Mouse (Mus musculus) kidney, adult 2 months (tissue): ENCODE measurements at regions not wholly inside any gene's neighbourhood (a gene's known extent, or its start where the extent isn't known, plus 50 kb on each side); places are given as distances from the start of the nearest gene placed in this dataset.

Experiments used
- DNase-seq: peaks from one replicate; pipeline ENCODE4 v3.0.0; 2021
- H3K27ac ChIP-seq: fragments of 200-500 bp; 2 replicates; pipeline ENCODE4 v1.5.1; 2012; ENCODE audit warnings: low read depth, low read length, control low read depth, inconsistent platforms; ENCODE audit not compliant: insufficient read depth
- H3K27me3 ChIP-seq: fragments of 200-500 bp; replicated peaks from 2 replicates; pipeline ENCODE4 v1.6.1; 2012; ENCODE audit warnings: mild to moderate bottlenecking, moderate library complexity, low read length, inconsistent platforms; ENCODE audit not compliant: control insufficient read depth, insufficient read depth
- H3K36me3 ChIP-seq: fragments of 200-500 bp; 2 replicates; pipeline ENCODE4 v1.6.1; 2012; ENCODE audit warnings: mild to moderate bottlenecking, moderate library complexity, low read length, inconsistent platforms; ENCODE audit not compliant: control insufficient read depth, insufficient read depth
- H3K4me1 ChIP-seq: fragments of 200-500 bp; 2 replicates; pipeline ENCODE4 v1.6.1; 2011; ENCODE audit warnings: low read length; ENCODE audit not compliant: control insufficient read depth, insufficient read depth
- H3K4me3 ChIP-seq: fragments of 200-500 bp; 2 replicates; pipeline ENCODE4 v1.5.1; 2011; ENCODE audit warnings: mild to moderate bottlenecking, low read depth, low read length, control low read depth; ENCODE audit not compliant: insufficient read depth
- CTCF ChIP-seq: fragments of 200-500 bp; conservative IDR thresholded peaks from 2 replicates; pipeline ENCODE4 v1.5.1; 2011; ENCODE audit warnings: low read depth, mild to moderate bottlenecking, control low read depth, low read length, moderate library complexity, mixed read lengths; ENCODE audit not compliant: insufficient read depth, insufficient read length
- POLR2A ChIP-seq: fragments of 200-500 bp; IDR thresholded peaks from one replicate; pipeline ENCODE4 v1.6.1; 2011; ENCODE audit warnings: low read depth, low read length, control low read depth
- WGBS: fragments of 180-500 bp; shearing (Covaris S2); methylation state at CpG from one replicate; pipeline ENCODE4 v1.1.7; 2018; 5-methylcytosine and 5-hydroxymethylcytosine counted together

GRCm38 (mm10) chr4:97132650-97133049 is 50.3 kb downstream of the Gm10192 start:
- 44% methylated on average over 2 of the region's 2 CpGs for WGBS
- no peak overlapping the region for H3K27ac ChIP-seq
- H3K4me3 ChIP-seq = no peak overlapping the region
- no peak for DNase-seq
- H3K36me3 ChIP-seq = no peaks in the 10 kb centered on the region
- TF ChIP-seq POLR2A = no peak
- no peak for TF ChIP-seq CTCF
- no peaks in the 10 kb centered on the region for H3K4me1 ChIP-seq
- H3K27me3 ChIP-seq = no peaks in the 10 kb centered on the region

GRCm38 (mm10) chr4:97127780-97128179 is 55.2 kb downstream of the Gm10192 start:
- WGBS = 58% methylated on average over 4 of the region's 4 CpGs
- no peak for DNase-seq
- no peaks in the 10 kb centered on the region for H3K4me1 ChIP-seq

GRCm38 (mm10) chr4:97123861-97124260 is 59.1 kb downstream of the Gm10192 start:
- Histone ChIP-seq H3K27me3 (no peaks in the 10 kb centered on the region), H3K27ac (no peak overlapping the region), H3K4me1 (no peaks in the 10 kb centered on the region), H3K4me3 (no peak overlapping the region), H3K36me3 (no peaks in the 10 kb centered on the region)
- no peak for TF ChIP-seq POLR2A
- no peak for TF ChIP-seq CTCF
- WGBS = 53% methylated on average over 1 of the region's 1 CpGs
- no peak for DNase-seq

More at GRCm38 (mm10) chr4:97127780-97128179, 55.2 kb downstream of the Gm10192 start:
- Histone ChIP-seq H3K27me3 (no peaks in the 10 kb centered on the region), H3K36me3 (no peaks in the 10 kb centered on the region), H3K27ac (no peak overlapping the region), H3K4me3 (no peak overlapping the region)
- TF ChIP-seq POLR2A (no peak), CTCF (no peak)

GRCm38 (mm10) chr4:97121952-97122351 is 61.0 kb downstream of the Gm10192 start:
- WGBS = 63% methylated on average over 2 of the region's 2 CpGs
- Histone ChIP-seq H3K27me3 (no peaks in the 10 kb centered on the region), H3K4me1 (no peaks in the 10 kb centered on the region), H3K27ac (no peak overlapping the region), H3K4me3 (no peak overlapping the region), H3K36me3 (no peaks in the 10 kb centered on the region)
- no peak for DNase-seq
- TF ChIP-seq POLR2A (no peak), CTCF (no peak)

GRCm38 (mm10) chr4:97119459-97119858 is 63.5 kb downstream of the Gm10192 start:
- Histone ChIP-seq H3K4me1 (no peaks in the 10 kb centered on the region), H3K27ac (no peak overlapping the region), H3K4me3 (no peak overlapping the region), H3K36me3 (no peaks in the 10 kb centered on the region), H3K27me3 (no peaks in the 10 kb centered on the region)
- no peak for DNase-seq
- TF ChIP-seq POLR2A (no peak), CTCF (no peak)
- 90% methylated on average over 2 of the region's 2 CpGs for WGBS

- 50% methylated on average over 1 of the region's 1 CpGs for WGBS
- Histone ChIP-seq H3K4me1 (no peaks in the 10 kb centered on the region), H3K27ac (no peak overlapping the region), H3K4me3 (no peak overlapping the region), H3K36me3 (no peaks in the 10 kb centered on the region), H3K27me3 (no peaks in the 10 kb centered on the region)
- TF ChIP-seq POLR2A (no peak), CTCF (no peak)
- peak; percentile 1 for DNase-seq
Observed at GRCm38 (mm10) chr4:97117016-97117415, 66.0 kb downstream of the Gm10192 start.

- no peak overlapping the region for H3K27ac ChIP-seq
- no peak overlapping the region for H3K4me3 ChIP-seq
- TF ChIP-seq CTCF (no peak), POLR2A (no peak)
- no peaks in the 10 kb centered on the region for H3K27me3 ChIP-seq
- no peaks in the 10 kb centered on the region for H3K36me3 ChIP-seq
- WGBS = 38% methylated on average over 1 of the region's 1 CpGs
- H3K4me1 ChIP-seq = no peaks in the 10 kb centered on the region
- DNase-seq = no peak
Observed at GRCm38 (mm10) chr4:97102752-97103052, 80.3 kb downstream of the Gm10192 start.
